Mouse (Mus musculus): Measurements from ENCODE around the gene Mvb12b. TPM values are rescaled to one million over a fixed set of nuclear protein-coding genes. Genes with fewer than 3 reads are reported as not detected.

The Mvb12b gene
- polyA plus RNA-seq, 1 experiment, result 79.3 TPM

DNA sequence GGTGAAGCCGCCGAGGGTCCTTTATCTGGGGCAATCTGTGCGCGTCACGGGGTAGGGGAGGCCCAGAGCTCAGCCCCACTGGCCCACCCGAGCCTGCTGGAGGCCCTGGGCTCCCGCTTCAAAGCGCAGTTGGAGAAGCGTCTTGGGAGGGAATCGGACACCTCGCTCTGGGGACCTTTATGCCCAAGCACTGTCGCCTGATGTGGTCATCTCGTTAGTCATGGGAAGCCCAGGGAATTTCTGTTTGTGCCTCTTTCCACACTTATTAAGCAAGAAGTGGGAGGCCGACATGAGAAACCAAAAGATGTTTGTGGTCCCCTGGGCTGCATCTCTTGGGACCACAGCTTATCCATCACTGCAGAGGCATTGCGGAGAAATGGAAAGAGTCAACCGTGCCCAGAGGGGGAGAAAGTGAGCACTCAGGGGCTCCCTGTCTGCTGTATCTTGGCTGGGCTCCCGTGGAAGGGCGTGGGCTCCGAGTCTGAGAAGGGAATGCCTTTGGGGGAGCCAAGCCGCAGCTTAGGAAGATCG is 169.9 kb downstream of the Mvb12b start:
- DNase-seq, result no peak
- no peaks in the 10 kb centered on the region for H3K36me3 ChIP-seq (ENCODE audit: control insufficient read depth, insufficient read depth, low read length)
- no peak overlapping the region for H3K4me3 ChIP-seq (ENCODE audit: control insufficient read depth, insufficient read depth, low read length)
- no peaks in the 10 kb centered on the region; the same call in 1 of the 2 replicates for H3K27me3 ChIP-seq (ENCODE audit: control insufficient read depth, insufficient read depth, low read length)
- 58% methylated on average over 21 of the region's 21 CpGs for WGBS
- TF ChIP-seq CTCF (IDR thresholded peaks at IDR 0.05; ENCODE audit: borderline replicate concordance, control insufficient read depth, extremely low read depth, insufficient read depth, low read length, poor library complexity), result no peak
- TF ChIP-seq POLR2A (IDR thresholded peaks at IDR 0.05; ENCODE audit: control insufficient read depth, extremely low read depth, insufficient read depth, low read length, poor library complexity), result no peak
- H3K27ac ChIP-seq (ENCODE audit: control insufficient read depth, insufficient read depth, low read length), result no peak overlapping the region
- H3K4me1 ChIP-seq (replicated peaks; ENCODE audit: control insufficient read depth, insufficient read depth, low read length), result no peaks in the 10 kb centered on the region

DNA sequence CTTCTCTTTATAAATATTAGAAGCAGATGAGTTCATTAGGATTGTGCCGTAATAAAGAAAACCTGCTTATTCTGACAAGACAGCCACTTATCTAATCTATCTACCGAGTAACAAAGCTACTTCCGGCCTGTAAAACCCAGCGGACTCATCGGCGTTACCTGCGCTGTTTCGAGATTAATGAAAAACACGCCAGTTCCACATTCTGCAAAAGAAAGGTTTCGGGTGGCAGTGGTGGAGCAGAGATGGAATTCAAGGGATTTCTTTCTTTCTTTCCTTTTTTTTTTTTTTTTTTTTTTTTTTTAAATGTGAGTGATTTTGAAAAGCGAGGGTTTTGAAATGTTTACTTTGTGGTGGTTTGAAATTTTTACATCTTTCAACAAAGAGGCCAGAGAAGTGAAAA is 170.4 kb downstream of the Mvb12b start:
- TF ChIP-seq CTCF (IDR thresholded peaks at IDR 0.05; ENCODE audit: borderline replicate concordance, control insufficient read depth, extremely low read depth, insufficient read depth, low read length, poor library complexity), result no peak
- no peak for TF ChIP-seq POLR2A (IDR thresholded peaks at IDR 0.05; ENCODE audit: control insufficient read depth, extremely low read depth, insufficient read depth, low read length, poor library complexity)
- no peak for DNase-seq
- no peaks in the 10 kb centered on the region for H3K36me3 ChIP-seq (ENCODE audit: control insufficient read depth, insufficient read depth, low read length)
- H3K4me3 ChIP-seq (ENCODE audit: control insufficient read depth, insufficient read depth, low read length), result no peak overlapping the region
- H3K27ac ChIP-seq (ENCODE audit: control insufficient read depth, insufficient read depth, low read length), result no peak overlapping the region
- 73% methylated on average over 11 of the region's 11 CpGs for WGBS
- no peaks in the 10 kb centered on the region for H3K4me1 ChIP-seq (replicated peaks; ENCODE audit: control insufficient read depth, insufficient read depth, low read length)
- no peaks in the 10 kb centered on the region; the same call in 1 of the 2 replicates for H3K27me3 ChIP-seq (ENCODE audit: control insufficient read depth, insufficient read depth, low read length)

GRCm38 (mm10) chr2:33716878-33717277 is 170.9 kb downstream of the Mvb12b start:
- WGBS, result 79% methylated on average over 15 of the region's 15 CpGs

GRCm38 (mm10) chr2:33714932-33715331 is 172.8 kb downstream of the Mvb12b start:
- H3K27ac ChIP-seq (ENCODE audit: control insufficient read depth, insufficient read depth, low read length), result no peak overlapping the region
- no peak for TF ChIP-seq POLR2A (IDR thresholded peaks at IDR 0.05; ENCODE audit: control insufficient read depth, extremely low read depth, insufficient read depth, low read length, poor library complexity)
- no peak for TF ChIP-seq CTCF (IDR thresholded peaks at IDR 0.05; ENCODE audit: borderline replicate concordance, control insufficient read depth, extremely low read depth, insufficient read depth, low read length, poor library complexity)
- no peaks in the 10 kb centered on the region for H3K4me1 ChIP-seq (replicated peaks; ENCODE audit: control insufficient read depth, insufficient read depth, low read length)
- WGBS, result 73% methylated on average over 8 of the region's 8 CpGs
- DNase-seq, result no peak
- H3K4me3 ChIP-seq (ENCODE audit: control insufficient read depth, insufficient read depth, low read length), result no peak overlapping the region
- H3K27me3 ChIP-seq (ENCODE audit: control insufficient read depth, insufficient read depth, low read length), result no peaks in the 10 kb centered on the region; the same call in 1 of the 2 replicates
- H3K36me3 ChIP-seq (ENCODE audit: control insufficient read depth, insufficient read depth, low read length), result no peaks in the 10 kb centered on the region

More at GRCm38 (mm10) chr2:33716878-33717277, 170.9 kb downstream of the Mvb12b start:
- no peaks in the 10 kb centered on the region; the same call in 1 of the 2 replicates for H3K27me3 ChIP-seq (ENCODE audit: control insufficient read depth, insufficient read depth, low read length)
- no peaks in the 10 kb centered on the region for H3K4me1 ChIP-seq (replicated peaks; ENCODE audit: control insufficient read depth, insufficient read depth, low read length)
- no peak overlapping the region for H3K4me3 ChIP-seq (ENCODE audit: control insufficient read depth, insufficient read depth, low read length)
- no peak overlapping the region for H3K27ac ChIP-seq (ENCODE audit: control insufficient read depth, insufficient read depth, low read length)
- no peak for TF ChIP-seq CTCF (IDR thresholded peaks at IDR 0.05; ENCODE audit: borderline replicate concordance, control insufficient read depth, extremely low read depth, insufficient read depth, low read length, poor library complexity)
- TF ChIP-seq POLR2A (IDR thresholded peaks at IDR 0.05; ENCODE audit: control insufficient read depth, extremely low read depth, insufficient read depth, low read length, poor library complexity), result no peak
- no peak for DNase-seq
- H3K36me3 ChIP-seq (ENCODE audit: control insufficient read depth, insufficient read depth, low read length), result no peaks in the 10 kb centered on the region

DNA sequence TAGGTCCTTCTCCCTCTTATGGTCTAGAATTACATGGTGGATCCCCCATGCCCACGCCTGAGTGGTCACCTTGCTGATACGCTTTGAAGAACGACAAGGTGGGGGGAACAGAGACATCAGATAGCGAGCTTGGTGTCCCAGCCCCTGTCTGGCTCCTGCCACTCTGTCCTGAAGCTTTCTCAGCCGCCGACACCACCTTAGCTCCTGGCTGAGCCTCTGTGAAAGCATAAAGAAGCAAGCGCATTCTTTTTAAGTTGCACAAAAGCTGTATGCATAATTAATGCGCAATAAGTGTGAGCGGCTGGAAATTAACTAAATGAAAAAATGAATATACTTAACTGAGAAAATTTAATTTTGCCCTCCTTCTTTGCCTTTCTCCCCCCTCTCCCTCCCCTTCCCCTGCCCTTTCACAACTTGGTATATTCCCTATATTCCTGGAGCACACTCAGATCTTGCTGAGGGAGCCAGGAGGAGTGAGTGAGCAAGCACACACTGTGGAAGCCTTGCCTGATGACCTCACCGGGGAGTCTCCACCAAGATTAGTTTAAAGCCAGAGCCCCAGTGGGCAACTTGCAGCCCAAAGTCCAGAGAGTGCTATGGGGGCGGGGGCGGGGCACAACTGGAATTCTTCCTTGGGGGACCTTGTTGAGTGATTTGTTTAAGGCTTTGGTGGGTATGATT is 174.0 kb downstream of the Mvb12b start:
- Histone ChIP-seq H3K4me3 (ENCODE audit: control insufficient read depth, insufficient read depth, low read length) (no peak overlapping the region), H3K27ac (ENCODE audit: control insufficient read depth, insufficient read depth, low read length) (no peak overlapping the region), H3K4me1 (replicated peaks; ENCODE audit: control insufficient read depth, insufficient read depth, low read length) (no peaks in the 10 kb centered on the region), H3K27me3 (ENCODE audit: control insufficient read depth, insufficient read depth, low read length) (no peaks in the 10 kb centered on the region; the same call in 1 of the 2 replicates), H3K36me3 (ENCODE audit: control insufficient read depth, insufficient read depth, low read length) (no peaks in the 10 kb centered on the region)
- WGBS, result 76% methylated on average over 12 of the region's 12 CpGs
- TF ChIP-seq CTCF (IDR thresholded peaks at IDR 0.05; ENCODE audit: borderline replicate concordance, control insufficient read depth, extremely low read depth, insufficient read depth, low read length, poor library complexity) (no peak), POLR2A (IDR thresholded peaks at IDR 0.05; ENCODE audit: control insufficient read depth, extremely low read depth, insufficient read depth, low read length, poor library complexity) (no peak)
- no peak for DNase-seq

DNA sequence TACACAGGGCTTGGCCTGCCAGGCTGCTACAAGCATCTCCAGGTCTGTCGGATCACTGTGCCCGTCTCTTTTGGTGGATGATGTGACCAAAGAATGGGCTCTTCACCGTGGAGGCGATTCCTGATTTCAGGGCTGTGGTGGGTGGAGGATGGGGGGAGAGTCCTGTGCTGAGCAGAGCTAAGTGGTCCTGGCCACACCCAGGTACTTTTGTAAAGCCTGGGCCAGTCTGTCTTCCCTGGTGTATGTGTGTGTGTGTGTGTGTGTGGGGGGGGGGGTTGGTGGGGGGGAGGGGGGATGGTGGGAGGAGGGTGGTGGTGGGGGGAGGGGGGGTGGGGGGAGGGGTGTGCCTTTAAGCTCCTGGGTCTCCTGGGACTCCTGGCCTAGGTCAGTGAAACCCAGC is 174.9 kb downstream of the Mvb12b start:
- 79% methylated on average over 4 of the region's 4 CpGs for WGBS
- DNase-seq, result no peak

More for the DNA sequence above, 174.9 kb downstream of the Mvb12b start:
- no peaks in the 10 kb centered on the region for H3K4me1 ChIP-seq (replicated peaks; ENCODE audit: control insufficient read depth, insufficient read depth, low read length)
- no peak overlapping the region for H3K27ac ChIP-seq (ENCODE audit: control insufficient read depth, insufficient read depth, low read length)
- no peaks in the 10 kb centered on the region for H3K36me3 ChIP-seq (ENCODE audit: control insufficient read depth, insufficient read depth, low read length)
- no peak for TF ChIP-seq POLR2A (IDR thresholded peaks at IDR 0.05; ENCODE audit: control insufficient read depth, extremely low read depth, insufficient read depth, low read length, poor library complexity)
- TF ChIP-seq CTCF (IDR thresholded peaks at IDR 0.05; ENCODE audit: borderline replicate concordance, control insufficient read depth, extremely low read depth, insufficient read depth, low read length, poor library complexity), result no peak
- no peak overlapping the region for H3K4me3 ChIP-seq (ENCODE audit: control insufficient read depth, insufficient read depth, low read length)
- no peaks in the 10 kb centered on the region; the same call in 1 of the 2 replicates for H3K27me3 ChIP-seq (ENCODE audit: control insufficient read depth, insufficient read depth, low read length)
